Mouse (Mus musculus) forebrain, embryonic 13.5 days (tissue): Measurements from ENCODE around the gene Prkar2a. TPM values are rescaled to one million over a fixed set of nuclear protein-coding genes. Genes with fewer than 3 reads are reported as not detected.

ENCODE experiments used
- ATAC-seq: fragments of 200-750 bp; cut with Nextera tagmentation; 2 replicates; pipeline ENCODE4 v1.8.0; 2017
- H3K27ac ChIP-seq: fragments of 300-500 bp; sonication (generic); 2 replicates; pipeline ENCODE4 v1.5.1; 2015; ENCODE audit warnings: inconsistent platforms, mild to moderate bottlenecking, moderate library complexity
- H3K27me3 ChIP-seq: fragments of 300-500 bp; sonication (generic); 2 replicates; pipeline ENCODE4 v1.6.1; 2015; ENCODE audit warnings: mild to moderate bottlenecking, inconsistent platforms
- H3K36me3 ChIP-seq: fragments of 300-500 bp; sonication (generic); 2 replicates; pipeline ENCODE4 v1.6.1; 2015; ENCODE audit warnings: mild to moderate bottlenecking, inconsistent platforms; ENCODE audit not compliant: poor library complexity, severe bottlenecking
- H3K4me1 ChIP-seq: fragments of 300-500 bp; sonication (generic); 2 replicates; pipeline ENCODE4 v1.6.1; 2015; ENCODE audit warnings: inconsistent platforms
- H3K4me2 ChIP-seq: fragments of 300-500 bp; sonication (generic); 2 replicates; pipeline ENCODE4 v1.6.1; 2015; ENCODE audit warnings: inconsistent platforms, mild to moderate bottlenecking, moderate library complexity
- H3K4me3 ChIP-seq: fragments of 300-500 bp; sonication (generic); 2 replicates; pipeline ENCODE4 v1.5.1; 2015; ENCODE audit warnings: mild to moderate bottlenecking, inconsistent platforms
- H3K9ac ChIP-seq: fragments of 300-500 bp; sonication (generic); 2 replicates; pipeline ENCODE4 v1.6.1; 2015; ENCODE audit warnings: mild to moderate bottlenecking, inconsistent platforms
- H3K9me3 ChIP-seq: fragments of 300-500 bp; sonication (generic); replicated peaks from 2 replicates; pipeline ENCODE4 v1.6.1; 2016; ENCODE audit warnings: inconsistent platforms
- WGBS: fragments of 180-500 bp; shearing (Covaris S2); methylation state at CpG from one replicate; pipeline ENCODE4 v1.1.7; 2015; 5-methylcytosine and 5-hydroxymethylcytosine counted together
- polyA plus RNA-seq: library from polyadenylated mRNA; unstranded; fragments of >200 nt; fragmentation: Nextera tagmentation; extraction: Ambion mirVana; gene quantifications from 2 replicates; pipeline ENCODE4 v1.2.1, GENCODE M21; 2015

The Prkar2a gene
- polyA plus RNA-seq, 1 experiment from 2014 or later, result 34.2 TPM

DNA sequence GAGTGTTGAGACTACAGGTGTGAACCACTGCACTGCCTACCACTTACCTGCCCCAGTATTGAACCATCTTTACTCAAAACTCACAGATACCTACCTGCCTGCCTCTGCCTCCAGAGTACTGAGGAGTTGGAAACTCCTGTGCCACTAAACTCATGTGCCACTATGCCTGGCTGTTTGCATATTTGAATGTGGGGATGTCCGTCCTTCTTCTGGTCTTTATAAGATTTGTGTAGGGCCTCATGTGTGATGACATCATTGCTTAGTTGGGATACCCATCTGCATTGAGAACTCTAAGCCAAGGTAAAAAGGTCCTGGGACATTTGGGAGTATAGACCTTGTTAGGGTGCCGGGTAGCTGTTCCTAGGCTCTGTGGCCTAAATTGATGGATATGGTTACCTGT lies 98.0 kb downstream of the Prkar2a start:
- Histone ChIP-seq H3K9me3 (no peaks in the 10 kb centered on the region), H3K4me3 (0 out of 2 replicates have a peak overlapping the region, but pooled peaks have one; percentile 2), H3K27ac (no peak overlapping the region), H3K9ac (no peak overlapping the region), H3K27me3 (no peaks in the 10 kb centered on the region), H3K36me3 (peaks cover 7% of the 10 kb centered on the region; the same call in 1 of the 2 replicates), H3K4me1 (peaks cover 73% of the 10 kb centered on the region), H3K4me2 (peak overlapping the region; percentile 86)
- ATAC-seq, result no peak
- 89% methylated on average over 2 of the region's 2 CpGs for WGBS

DNA sequence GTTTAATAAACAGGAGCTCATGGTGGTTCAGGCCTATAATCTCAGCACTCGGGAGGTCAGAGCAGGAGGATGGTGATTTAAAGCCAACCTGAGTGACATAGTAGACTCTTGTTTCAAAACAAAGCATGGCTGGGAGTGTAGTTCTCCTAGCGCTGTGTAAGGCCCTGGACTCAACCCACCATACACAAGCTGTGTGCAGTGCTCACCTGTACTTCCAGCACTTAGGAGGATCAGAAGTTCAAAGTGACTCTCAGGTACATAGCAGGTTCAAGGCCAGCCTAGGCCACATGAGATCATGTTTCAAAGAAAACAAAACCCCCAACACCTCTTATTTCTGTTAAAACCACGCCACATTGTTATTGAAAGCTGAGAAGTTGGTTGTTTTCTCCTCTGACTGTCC lies 99.6 kb downstream of the Prkar2a start:
- no peak overlapping the region for H3K9ac ChIP-seq
- peaks cover 7% of the 10 kb centered on the region; the same call in 1 of the 2 replicates for H3K36me3 ChIP-seq
- H3K4me3 ChIP-seq, result no peak overlapping the region
- H3K4me2 ChIP-seq, result peak overlapping the region; percentile 86
- no peaks in the 10 kb centered on the region for H3K9me3 ChIP-seq
- 82% methylated on average over 3 of the region's 3 CpGs for WGBS
- peaks cover 80% of the 10 kb centered on the region for H3K4me1 ChIP-seq
- H3K27ac ChIP-seq, result no peak overlapping the region
- no peak for ATAC-seq
- no peaks in the 10 kb centered on the region for H3K27me3 ChIP-seq

DNA sequence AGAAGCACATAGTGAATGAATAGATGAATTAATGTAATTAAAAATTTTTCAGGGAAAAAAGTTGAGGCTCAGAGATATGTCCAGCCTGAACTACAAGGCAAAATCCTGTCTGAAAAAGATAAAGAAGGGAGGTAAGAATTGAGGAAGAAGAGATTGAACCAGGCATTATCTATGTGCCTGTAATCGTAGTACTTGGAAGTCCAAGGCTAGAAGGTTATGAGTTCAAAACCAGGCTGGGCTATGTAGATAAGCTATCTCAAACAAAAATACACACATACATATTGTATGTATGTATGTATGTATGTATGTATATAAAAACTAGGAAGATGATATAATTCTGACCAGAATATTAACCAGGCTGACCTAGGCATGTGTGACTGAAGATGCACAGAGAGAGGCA lies 103.2 kb downstream of the Prkar2a start:
- Histone ChIP-seq H3K4me1 (peaks cover 91% of the 10 kb centered on the region), H3K9me3 (no peaks in the 10 kb centered on the region), H3K36me3 (peaks cover 18% of the 10 kb centered on the region), H3K4me3 (no peak overlapping the region), H3K9ac (no peak overlapping the region), H3K27ac (no peak overlapping the region), H3K27me3 (no peaks in the 10 kb centered on the region), H3K4me2 (peak overlapping the region; percentile 14; the same call in 1 of the 2 replicates)
- 87% methylated on average over 1 of the region's 1 CpGs for WGBS
- ATAC-seq, result no peak

DNA sequence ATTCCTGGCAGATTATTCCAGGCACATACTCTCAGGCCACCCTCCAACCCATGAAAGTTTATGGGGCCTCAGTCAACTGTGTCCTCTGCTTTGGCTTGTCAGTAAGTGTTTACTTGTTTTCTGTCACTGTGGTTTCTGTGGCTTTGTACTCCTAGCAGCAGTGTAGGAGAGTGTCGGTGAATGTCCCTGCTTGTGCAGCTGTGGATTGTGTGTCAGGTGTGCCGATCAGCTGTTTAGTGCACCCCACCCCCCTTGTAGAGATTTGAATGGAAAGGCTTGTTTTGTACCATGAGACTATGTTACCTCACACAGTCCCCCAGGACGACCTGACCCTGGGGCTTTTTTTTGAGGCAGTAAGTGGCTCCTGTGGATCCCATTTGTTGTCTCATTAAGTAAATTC lies 103.6 kb downstream of the Prkar2a start:
- H3K36me3 ChIP-seq, result peaks cover 22% of the 10 kb centered on the region
- H3K27me3 ChIP-seq, result no peaks in the 10 kb centered on the region
- WGBS, result 31% methylated on average over 3 of the region's 3 CpGs
- peak overlapping the region; percentile 14; the same call in 1 of the 2 replicates for H3K4me2 ChIP-seq
- H3K4me3 ChIP-seq, result no peak overlapping the region
- no peak overlapping the region for H3K27ac ChIP-seq
- H3K9me3 ChIP-seq, result no peaks in the 10 kb centered on the region
- H3K4me1 ChIP-seq, result peaks cover 88% of the 10 kb centered on the region
- no peak overlapping the region for H3K9ac ChIP-seq
- no peak for ATAC-seq

DNA sequence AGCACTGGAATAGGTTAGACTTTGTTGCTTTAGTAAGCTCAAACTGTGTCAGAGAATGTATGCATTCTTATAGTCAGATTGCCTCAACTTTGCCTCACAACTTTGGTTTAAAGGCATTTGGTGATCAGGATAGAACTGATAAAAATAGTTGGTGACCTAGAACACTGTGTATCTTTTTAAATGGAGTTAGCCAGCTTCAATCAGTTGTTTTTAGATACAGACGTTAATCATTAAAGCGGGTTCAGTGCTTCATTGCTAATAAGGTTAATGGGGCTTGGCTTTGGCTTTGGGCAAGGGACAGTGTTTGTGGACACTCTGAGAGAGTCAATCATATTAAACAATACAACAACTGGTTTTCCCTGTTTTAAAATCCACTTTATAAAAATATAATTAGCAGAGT lies 106.2 kb downstream of the Prkar2a start:
- Histone ChIP-seq H3K27ac (no peak overlapping the region), H3K27me3 (no peaks in the 10 kb centered on the region), H3K36me3 (peaks cover 46% of the 10 kb centered on the region), H3K9ac (no peak overlapping the region), H3K4me2 (peak overlapping the region; percentile 35), H3K4me1 (peaks cover 69% of the 10 kb centered on the region), H3K9me3 (no peaks in the 10 kb centered on the region), H3K4me3 (no peak overlapping the region)
- ATAC-seq, result no peak
- WGBS, result 47% methylated on average over 2 of the region's 2 CpGs

DNA sequence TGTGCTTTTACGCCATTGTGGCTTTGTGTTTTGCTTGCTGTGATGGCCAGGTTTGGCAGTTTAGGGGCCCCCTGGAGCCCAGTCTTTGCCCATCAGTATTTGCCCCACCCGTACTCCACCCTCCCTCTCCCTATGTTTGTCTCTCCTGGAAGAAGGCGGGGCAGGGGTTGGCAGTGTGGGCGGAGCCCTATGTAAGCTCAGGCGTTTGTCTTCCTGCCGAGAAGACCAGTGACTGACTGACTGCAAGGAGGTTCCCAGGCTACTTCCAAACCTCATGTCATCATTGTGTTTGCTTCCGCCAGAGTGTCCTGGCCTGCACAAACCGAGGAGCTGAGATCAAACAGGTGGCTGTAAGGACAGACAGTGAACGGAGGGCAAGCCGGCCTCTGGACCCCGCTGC lies 106.6 kb downstream of the Prkar2a start:
- Histone ChIP-seq H3K4me3 (peak overlapping the region; percentile 3; the same call in 1 of the 2 replicates), H3K27me3 (no peaks in the 10 kb centered on the region), H3K27ac (peak overlapping the region; percentile 52), H3K9me3 (no peaks in the 10 kb centered on the region), H3K4me2 (peak overlapping the region; percentile 35), H3K9ac (peak overlapping the region; percentile 9; the same call in 1 of the 2 replicates), H3K4me1 (peaks cover 64% of the 10 kb centered on the region), H3K36me3 (peaks cover 49% of the 10 kb centered on the region)
- no peak for ATAC-seq
- 34% methylated on average over 11 of the region's 11 CpGs for WGBS

DNA sequence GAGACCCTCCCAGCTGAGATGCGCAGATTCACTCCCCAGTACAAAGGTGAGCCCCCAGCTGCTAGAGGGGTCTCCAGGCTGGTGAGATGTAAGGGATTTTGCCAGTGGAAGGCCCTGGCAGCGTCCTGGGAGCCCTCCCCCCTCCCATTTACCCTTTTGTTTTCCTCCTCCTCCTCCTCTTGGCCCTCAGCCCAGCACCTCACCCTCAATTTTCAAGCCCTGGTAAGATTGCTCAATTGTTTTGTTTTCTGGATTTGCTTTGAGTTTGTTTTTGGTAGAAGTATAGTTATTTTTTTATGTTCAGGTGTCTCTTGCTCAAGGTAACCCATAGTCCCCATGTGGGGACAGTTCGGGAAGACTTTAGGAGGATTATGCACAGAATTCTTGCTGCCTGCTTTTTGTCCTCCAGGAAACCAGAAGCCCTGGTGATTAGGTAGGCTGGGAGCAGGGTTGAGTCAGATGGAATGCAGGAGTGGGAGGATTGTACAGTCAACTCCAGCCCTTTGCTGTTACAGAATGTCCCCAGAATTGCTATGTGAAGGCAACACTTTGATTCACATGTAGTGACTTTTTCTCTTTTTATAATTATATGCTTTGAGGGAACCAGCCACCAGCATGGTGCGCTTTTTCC lies 107.4 kb downstream of the Prkar2a start:
- H3K27ac ChIP-seq, result peak overlapping the region; percentile 52
- peak overlapping the region; percentile 35 for H3K4me2 ChIP-seq
- ATAC-seq, result no peak
- no peaks in the 10 kb centered on the region for H3K27me3 ChIP-seq
- 55% methylated on average over 4 of the region's 4 CpGs for WGBS
- H3K9ac ChIP-seq, result 0 out of 2 replicates have a peak overlapping the region, but pooled peaks have one; percentile 9
- H3K4me3 ChIP-seq, result no peak overlapping the region
- peaks cover 56% of the 10 kb centered on the region for H3K36me3 ChIP-seq
- H3K9me3 ChIP-seq, result no peaks in the 10 kb centered on the region
- H3K4me1 ChIP-seq, result peaks cover 59% of the 10 kb centered on the region

DNA sequence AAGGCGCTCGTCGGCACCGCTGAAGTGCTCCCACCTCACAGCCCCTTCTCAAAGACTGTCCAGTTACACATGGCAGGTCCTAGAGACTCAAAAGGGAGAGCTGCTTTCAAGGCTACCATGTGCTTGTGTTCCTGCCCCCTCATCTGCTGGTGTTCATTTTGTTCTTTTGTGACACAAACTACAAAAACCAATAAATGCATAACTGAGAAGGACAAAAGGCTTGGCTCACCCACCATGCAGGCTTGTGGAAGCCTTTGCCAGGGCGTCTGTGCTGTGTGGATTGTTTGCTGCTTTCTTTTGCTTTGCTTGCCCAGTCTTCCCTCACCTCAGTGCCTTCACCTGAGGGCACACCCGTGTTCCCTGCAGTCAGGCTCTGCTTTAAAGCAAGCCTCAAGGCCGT lies 108.4 kb downstream of the Prkar2a start:
- ATAC-seq, result no peak
- Histone ChIP-seq H3K4me3 (no peak overlapping the region), H3K27ac (no peak overlapping the region), H3K9me3 (no peaks in the 10 kb centered on the region), H3K4me2 (no peak overlapping the region), H3K27me3 (no peaks in the 10 kb centered on the region), H3K4me1 (peaks cover 49% of the 10 kb centered on the region), H3K36me3 (peaks cover 64% of the 10 kb centered on the region), H3K9ac (no peak overlapping the region)
- 76% methylated on average over 7 of the region's 7 CpGs for WGBS

DNA sequence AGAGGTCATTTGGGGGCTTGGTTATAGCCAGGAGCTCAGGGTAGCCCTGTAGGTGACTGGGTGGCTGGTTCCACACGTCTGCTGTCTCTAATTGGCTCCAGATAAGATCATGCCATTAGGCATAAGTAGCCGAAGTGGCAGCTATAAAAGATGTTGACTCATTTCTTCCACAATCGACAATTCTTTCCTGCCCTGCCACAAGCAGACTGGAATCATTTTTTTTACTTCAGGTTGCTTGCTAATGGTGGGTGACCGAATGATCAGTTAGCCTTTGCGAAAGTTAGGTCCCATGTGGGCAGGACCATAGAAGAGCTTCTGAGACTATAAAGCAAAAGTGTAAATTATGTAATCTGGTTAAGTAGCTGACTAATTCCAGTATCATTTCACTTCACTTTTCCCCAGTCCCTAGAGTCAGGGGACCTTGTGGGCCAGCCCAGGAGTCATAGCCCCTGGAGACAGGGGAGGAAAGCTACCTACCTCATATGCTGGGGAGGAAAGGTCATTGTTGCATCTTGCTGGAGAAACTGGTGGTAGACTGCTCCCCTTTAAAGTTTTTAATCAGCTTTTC lies 109.5 kb downstream of the Prkar2a start:
- no peaks in the 10 kb centered on the region for H3K9me3 ChIP-seq
- ATAC-seq, result no peak
- no peak overlapping the region for H3K4me3 ChIP-seq
- no peak overlapping the region for H3K27ac ChIP-seq
- 89% methylated on average over 5 of the region's 5 CpGs for WGBS
- no peak overlapping the region for H3K9ac ChIP-seq
- no peaks in the 10 kb centered on the region for H3K27me3 ChIP-seq
- H3K4me1 ChIP-seq, result peaks cover 38% of the 10 kb centered on the region
- H3K4me2 ChIP-seq, result no peak overlapping the region
- peaks cover 73% of the 10 kb centered on the region for H3K36me3 ChIP-seq

DNA sequence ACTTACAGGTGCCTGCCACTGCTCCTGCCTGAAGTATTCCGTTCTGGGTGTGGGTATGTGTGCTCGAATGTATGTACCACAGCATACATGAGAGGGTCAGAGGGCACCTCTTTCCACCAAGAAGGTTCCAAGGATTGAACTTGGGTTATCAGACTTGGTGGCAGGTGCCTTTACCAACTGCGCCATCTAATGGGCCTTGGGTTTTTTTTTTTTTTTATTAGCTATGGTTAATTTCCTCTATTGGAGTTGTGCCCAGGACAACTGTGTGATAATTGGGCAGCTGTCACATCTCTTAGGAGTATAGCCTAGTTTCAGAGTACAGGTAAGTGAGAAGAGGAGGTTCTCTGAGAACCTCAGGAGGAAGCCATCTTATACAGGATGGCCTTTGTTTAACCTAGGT lies 110.5 kb downstream of the Prkar2a start:
- Histone ChIP-seq H3K27me3 (no peaks in the 10 kb centered on the region), H3K9ac (no peak overlapping the region), H3K4me3 (no peak overlapping the region), H3K36me3 (peaks cover 83% of the 10 kb centered on the region), H3K27ac (no peak overlapping the region), H3K4me1 (peaks cover 29% of the 10 kb centered on the region), H3K4me2 (no peak overlapping the region), H3K9me3 (no peaks in the 10 kb centered on the region)
- WGBS, result 86% methylated on average over 3 of the region's 3 CpGs
- ATAC-seq, result no peak
